Mouse (Mus musculus): ENCODE results near the gene Zcchc12. TPM values are rescaled to one million over a fixed set of nuclear protein-coding genes. Genes with fewer than 3 reads are reported as not detected.

Zcchc12 gene
- 253 and 292 TPM in 2 replicates for polyA plus RNA-seq (2015; fragmentation: Nextera tagmentation; extraction: Ambion mirVana)

DNA sequence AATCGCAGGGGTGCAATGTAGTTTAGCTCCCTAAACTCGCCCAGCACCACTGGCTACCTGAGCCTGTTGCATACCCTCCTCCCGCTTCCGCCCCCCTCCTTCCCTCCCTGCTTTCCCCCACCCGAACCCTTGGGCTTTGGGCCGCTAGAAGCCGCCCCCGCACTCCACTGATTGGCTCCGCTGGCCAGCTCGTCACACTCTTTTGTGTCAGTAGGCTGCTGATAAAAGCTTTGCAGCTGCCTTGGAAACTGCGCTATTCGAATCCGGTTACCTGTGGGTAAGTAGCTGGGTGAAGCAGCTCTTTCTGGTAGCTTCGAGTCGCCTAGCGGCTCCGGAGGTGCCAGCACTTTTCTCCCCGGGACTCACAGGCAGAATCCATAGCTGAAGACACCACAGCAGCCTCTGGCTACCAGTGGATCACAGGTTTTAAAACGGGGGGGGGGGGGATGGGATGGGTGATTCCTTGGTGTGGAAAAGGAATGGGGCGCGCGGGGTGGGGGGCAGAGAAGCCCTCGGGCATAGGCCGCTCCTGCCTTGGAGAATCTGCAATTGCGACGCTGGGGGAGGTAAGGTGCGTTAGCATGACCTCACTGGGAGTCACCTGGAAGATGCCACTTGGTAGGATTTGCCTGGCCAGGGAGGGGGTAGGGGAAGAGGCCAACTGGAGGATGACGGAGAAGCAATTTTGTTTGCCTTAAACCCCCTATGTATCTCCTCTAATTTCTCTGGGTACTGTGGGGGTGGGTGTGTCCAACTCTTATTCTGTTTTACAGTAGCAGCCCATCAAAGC lies at the start of gene Zcchc12:
Zcchc12 (plus strand) TSS at position 169 of the 790 bp plus-strand sequence.
- no peaks in the 10 kb centered on the region for H3K9me3 ChIP-seq (replicated peaks)
- ATAC-seq (ENCODE audit: low FRiP score), result peak; percentile 81
- H3K4me3 ChIP-seq (replicated peaks), result peak within 1 kb of the TSS; percentile 46
- H3K4me2 ChIP-seq, result peak within 1 kb of the TSS; percentile 55
- 23% methylated on average over 28 of the region's 28 CpGs for WGBS
- H3K27me3 ChIP-seq (replicated peaks), result no peaks in the 10 kb centered on the region
- peak within 1 kb of the TSS; percentile 76 for H3K27ac ChIP-seq (replicated peaks)
- peak within 1 kb of the TSS; percentile 54 for H3K9ac ChIP-seq (replicated peaks)
- H3K4me1 ChIP-seq, result peaks cover 24% of the 10 kb centered on the region
- no peaks in the 10 kb centered on the region for H3K36me3 ChIP-seq

DNA sequence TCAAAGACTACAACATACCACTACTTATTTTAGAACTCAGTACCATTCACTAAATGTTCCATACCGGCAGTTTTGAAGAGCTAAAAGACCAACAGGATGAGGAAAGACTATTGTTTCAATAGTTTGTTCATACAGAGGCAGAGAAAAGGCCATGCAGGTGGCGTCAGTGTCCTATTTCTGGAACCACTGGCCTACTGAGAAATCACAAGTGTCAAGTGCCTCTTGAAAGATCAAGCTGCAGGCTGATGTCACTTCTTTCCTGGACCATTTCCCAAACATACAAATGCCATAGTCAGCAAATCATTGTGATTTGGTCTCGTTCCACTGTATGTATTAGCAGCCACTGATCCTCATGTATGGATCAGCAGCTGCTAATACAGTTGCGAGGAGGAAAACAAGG lies 49.0 kb upstream of the Zcchc12 start:
- no peak for ATAC-seq (ENCODE audit: low FRiP score)
- no peaks in the 10 kb centered on the region for H3K9me3 ChIP-seq (replicated peaks)
- H3K27me3 ChIP-seq (replicated peaks), result no peaks in the 10 kb centered on the region
- no peak overlapping the region for H3K4me2 ChIP-seq
- no peaks in the 10 kb centered on the region for H3K36me3 ChIP-seq
- H3K27ac ChIP-seq (replicated peaks), result no peak overlapping the region
- H3K4me3 ChIP-seq (replicated peaks), result no peak overlapping the region
- 68% methylated on average over 4 of the region's 4 CpGs for WGBS
- no peaks in the 10 kb centered on the region for H3K4me1 ChIP-seq
- H3K9ac ChIP-seq (replicated peaks), result no peak overlapping the region

DNA sequence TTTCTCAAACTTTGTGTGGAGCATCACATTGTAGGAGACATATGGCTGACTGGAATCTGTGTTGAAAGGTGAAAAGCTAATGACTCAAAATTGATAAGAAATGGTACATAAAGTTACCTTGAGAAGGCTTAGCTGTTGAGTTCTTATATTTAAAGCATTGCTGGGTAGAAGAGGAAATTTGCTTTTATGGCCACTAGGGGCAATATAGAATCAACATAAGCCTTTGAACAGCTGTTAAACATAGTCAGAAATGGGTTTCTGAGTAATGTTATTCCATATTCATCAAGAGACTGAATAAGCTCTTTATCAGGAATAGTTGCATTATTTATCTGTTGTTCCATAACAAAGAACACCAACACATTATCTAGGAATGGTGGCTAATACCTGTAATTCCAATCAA lies 45.6 kb upstream of the Zcchc12 start:
- H3K27ac ChIP-seq (replicated peaks), result no peak overlapping the region
- H3K4me2 ChIP-seq, result no peak overlapping the region
- no peaks in the 10 kb centered on the region for H3K27me3 ChIP-seq (replicated peaks)
- H3K9me3 ChIP-seq (replicated peaks), result no peaks in the 10 kb centered on the region
- no peaks in the 10 kb centered on the region for H3K4me1 ChIP-seq
- H3K36me3 ChIP-seq, result no peaks in the 10 kb centered on the region
- no peak overlapping the region for H3K4me3 ChIP-seq (replicated peaks)
- H3K9ac ChIP-seq (replicated peaks), result no peak overlapping the region
- no peak for ATAC-seq (ENCODE audit: low FRiP score)

GRCm38 (mm10) chrX:36156677-36157076 lies 39.0 kb upstream of the Zcchc12 start:
- H3K4me1 ChIP-seq, result no peaks in the 10 kb centered on the region
- H3K27ac ChIP-seq (replicated peaks), result no peak overlapping the region
- H3K4me2 ChIP-seq, result no peak overlapping the region
- H3K9me3 ChIP-seq (replicated peaks), result no peaks in the 10 kb centered on the region
- no peak overlapping the region for H3K4me3 ChIP-seq (replicated peaks)
- WGBS, result 77% methylated on average over 2 of the region's 2 CpGs
- H3K36me3 ChIP-seq, result no peaks in the 10 kb centered on the region
- no peak overlapping the region for H3K9ac ChIP-seq (replicated peaks)
- no peak for ATAC-seq (ENCODE audit: low FRiP score)
- no peaks in the 10 kb centered on the region for H3K27me3 ChIP-seq (replicated peaks)

GRCm38 (mm10) chrX:36161567-36161966 lies 34.1 kb upstream of the Zcchc12 start:
- no peak overlapping the region for H3K27ac ChIP-seq (replicated peaks)
- H3K4me3 ChIP-seq (replicated peaks), result no peak overlapping the region
- no peak overlapping the region for H3K9ac ChIP-seq (replicated peaks)
- H3K4me1 ChIP-seq, result no peaks in the 10 kb centered on the region
- H3K4me2 ChIP-seq, result no peak overlapping the region
- no peaks in the 10 kb centered on the region for H3K36me3 ChIP-seq
- no peaks in the 10 kb centered on the region for H3K27me3 ChIP-seq (replicated peaks)
- WGBS, result 40% methylated on average over 4 of the region's 4 CpGs
- no peaks in the 10 kb centered on the region for H3K9me3 ChIP-seq (replicated peaks)
- ATAC-seq (ENCODE audit: low FRiP score), result no peak

DNA sequence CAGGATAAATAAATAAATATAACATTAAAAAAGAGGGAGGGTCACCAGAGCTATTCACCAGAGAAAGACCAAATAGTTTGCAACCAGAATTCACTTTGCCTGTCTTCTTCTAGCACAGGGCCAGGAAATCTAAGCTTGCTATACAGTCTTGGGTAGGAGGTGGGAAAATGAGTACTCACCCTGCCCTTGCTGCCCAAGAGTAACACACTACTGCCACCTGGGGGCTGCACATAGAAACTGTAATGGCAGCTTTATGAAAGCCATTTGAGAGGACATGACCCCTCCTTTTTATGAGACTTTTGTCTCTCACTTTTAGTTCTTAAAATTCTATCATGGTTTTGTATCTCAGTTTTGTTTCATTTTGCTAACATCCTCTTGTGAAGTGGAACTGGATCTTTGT lies 12.1 kb upstream of the Zcchc12 start:
- ATAC-seq (ENCODE audit: low FRiP score), result no peak
- H3K4me1 ChIP-seq, result no peaks in the 10 kb centered on the region
- H3K27ac ChIP-seq (replicated peaks), result no peak overlapping the region
- H3K4me3 ChIP-seq (replicated peaks), result no peak overlapping the region
- no peak overlapping the region for H3K9ac ChIP-seq (replicated peaks)
- H3K27me3 ChIP-seq (replicated peaks), result no peaks in the 10 kb centered on the region
- H3K4me2 ChIP-seq, result no peak overlapping the region
- H3K9me3 ChIP-seq (replicated peaks), result no peaks in the 10 kb centered on the region
- H3K36me3 ChIP-seq, result no peaks in the 10 kb centered on the region

- no peaks in the 10 kb centered on the region for H3K4me1 ChIP-seq
- no peak overlapping the region for H3K4me3 ChIP-seq (replicated peaks)
- H3K9ac ChIP-seq (replicated peaks), result no peak overlapping the region
- H3K27ac ChIP-seq (replicated peaks), result no peak overlapping the region
- no peak for ATAC-seq (ENCODE audit: low FRiP score)
- no peak overlapping the region for H3K4me2 ChIP-seq
- H3K27me3 ChIP-seq (replicated peaks), result no peaks in the 10 kb centered on the region
- no peaks in the 10 kb centered on the region for H3K9me3 ChIP-seq (replicated peaks)
- 75% methylated on average over 5 of the region's 5 CpGs for WGBS
- H3K36me3 ChIP-seq, result no peaks in the 10 kb centered on the region
Measured at GRCm38 (mm10) chrX:36186036-36186435, 9.7 kb upstream of the Zcchc12 start.

- WGBS, result 45% methylated on average over 6 of the region's 6 CpGs
- Histone ChIP-seq H3K4me2 (no peak overlapping the region), H3K36me3 (no peaks in the 10 kb centered on the region), H3K4me1 (no peaks in the 10 kb centered on the region), H3K27me3 (replicated peaks) (no peaks in the 10 kb centered on the region), H3K9me3 (replicated peaks) (no peaks in the 10 kb centered on the region), H3K4me3 (replicated peaks) (no peak overlapping the region), H3K9ac (replicated peaks) (no peak overlapping the region), H3K27ac (replicated peaks) (no peak overlapping the region)
- ATAC-seq (ENCODE audit: low FRiP score), result no peak
Measured at GRCm38 (mm10) chrX:36186443-36186842, 9.3 kb upstream of the Zcchc12 start.

- no peaks in the 10 kb centered on the region for H3K27me3 ChIP-seq (replicated peaks)
- H3K4me2 ChIP-seq, result 0 out of 2 replicates have a peak overlapping the region, but pooled peaks have one; percentile 11
- H3K27ac ChIP-seq (replicated peaks), result peak overlapping the region; percentile 74
- H3K9me3 ChIP-seq (replicated peaks), result no peaks in the 10 kb centered on the region
- no peaks in the 10 kb centered on the region for H3K36me3 ChIP-seq
- ATAC-seq (ENCODE audit: low FRiP score), result peak; percentile 68
- peaks cover 24% of the 10 kb centered on the region for H3K4me1 ChIP-seq
- no peak overlapping the region for H3K9ac ChIP-seq (replicated peaks)
- WGBS, result 27% methylated on average over 6 of the region's 6 CpGs
- no peak overlapping the region for H3K4me3 ChIP-seq (replicated peaks)
Measured at GRCm38 (mm10) chrX:36193951-36194350, 1.8 kb upstream of the Zcchc12 start.

DNA sequence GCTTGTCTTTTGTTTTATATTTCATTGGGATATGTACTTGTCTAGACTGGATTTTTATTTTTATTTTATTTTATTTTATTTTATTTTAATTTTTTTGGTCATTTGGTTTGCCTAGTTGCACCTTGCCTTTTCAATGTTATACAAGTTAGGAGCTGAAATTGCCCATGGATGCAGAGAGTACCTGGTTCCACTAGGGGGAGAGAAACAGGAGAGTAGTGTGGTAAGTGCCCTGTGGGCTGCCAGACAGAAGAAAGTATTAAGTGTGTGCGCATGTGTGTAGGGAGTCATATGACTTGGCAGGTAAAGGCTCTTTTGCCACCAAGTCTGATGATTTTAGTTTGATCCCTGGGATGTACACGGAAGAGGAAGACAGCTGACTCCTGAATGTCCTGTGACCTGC lies 13.8 kb downstream of the Zcchc12 start:
- Histone ChIP-seq H3K9me3 (replicated peaks) (no peaks in the 10 kb centered on the region), H3K36me3 (no peaks in the 10 kb centered on the region), H3K27me3 (replicated peaks) (no peaks in the 10 kb centered on the region), H3K9ac (replicated peaks) (no peak overlapping the region), H3K4me3 (replicated peaks) (no peak overlapping the region), H3K27ac (replicated peaks) (no peak overlapping the region), H3K4me2 (no peak overlapping the region), H3K4me1 (no peaks in the 10 kb centered on the region)
- no peak for ATAC-seq (ENCODE audit: low FRiP score)
- 66% methylated on average over 2 of the region's 2 CpGs for WGBS

GRCm38 (mm10) chrX:36211216-36211615 lies 15.5 kb downstream of the Zcchc12 start:
- no peaks in the 10 kb centered on the region for H3K27me3 ChIP-seq (replicated peaks)
- no peaks in the 10 kb centered on the region for H3K36me3 ChIP-seq
- H3K9ac ChIP-seq (replicated peaks), result no peak overlapping the region
- H3K4me2 ChIP-seq, result no peak overlapping the region
- H3K27ac ChIP-seq (replicated peaks), result no peak overlapping the region
- H3K4me3 ChIP-seq (replicated peaks), result no peak overlapping the region
- WGBS, result 78% methylated on average over 3 of the region's 3 CpGs
- no peaks in the 10 kb centered on the region for H3K9me3 ChIP-seq (replicated peaks)
- no peaks in the 10 kb centered on the region for H3K4me1 ChIP-seq
- ATAC-seq (ENCODE audit: low FRiP score), result no peak

- no peak overlapping the region for H3K4me2 ChIP-seq
- H3K4me1 ChIP-seq, result no peaks in the 10 kb centered on the region
- H3K36me3 ChIP-seq, result no peaks in the 10 kb centered on the region
- H3K27ac ChIP-seq (replicated peaks), result no peak overlapping the region
- no peak for ATAC-seq (ENCODE audit: low FRiP score)
- H3K27me3 ChIP-seq (replicated peaks), result no peaks in the 10 kb centered on the region
- H3K9me3 ChIP-seq (replicated peaks), result no peaks in the 10 kb centered on the region
- WGBS, result 62% methylated on average over 2 of the region's 2 CpGs
- H3K9ac ChIP-seq (replicated peaks), result no peak overlapping the region
- H3K4me3 ChIP-seq (replicated peaks), result no peak overlapping the region
Measured at GRCm38 (mm10) chrX:36221366-36221765, 25.7 kb downstream of the Zcchc12 start.
